Mouse (Mus musculus) natural killer cell, adult 2 months (primary cell): Measurements from ENCODE around the gene Ahnak.

Experiments used
- DNase-seq, 2 experiments: peaks; one replicate each; pipeline ENCODE4 v3.0.0; 2022; ENCODE audit warnings: low spot score in 2 of 2

Ahnak gene

GRCm38 (mm10) chr19:8989066-8989566, at the start of gene Ahnak:
Ahnak (plus strand) TSS chr19:8989284.
- DNase-seq: peak; percentile 68 to 79

- DNase-seq: no peak
Observed at GRCm38 (mm10) chr19:8940526-8941133, 48.5 kb upstream of the Ahnak start.

GRCm38 (mm10) chr19:8941136-8941514, 48.0 kb upstream of the Ahnak start:
- no peak for DNase-seq

- peak; percentile 95 to 96 for DNase-seq
Observed at GRCm38 (mm10) chr19:8941515-8942217, 47.4 kb upstream of the Ahnak start, which contains the start of gene Mta2. Mta2 (plus strand) TSS chr19:8941875.

- DNase-seq: no peak
Observed at GRCm38 (mm10) chr19:8942276-8942964, 46.7 kb upstream of the Ahnak start.

GRCm38 (mm10) chr19:8943047-8943446, 46.0 kb upstream of the Ahnak start:
- DNase-seq: no peak

GRCm38 (mm10) chr19:8944062-8944461, 45.0 kb upstream of the Ahnak start:
- no peak for DNase-seq

- peak; percentile 58 for DNase-seq
Observed at GRCm38 (mm10) chr19:8944750-8945149, 44.3 kb upstream of the Ahnak start.

GRCm38 (mm10) chr19:8945251-8945650, 43.8 kb upstream of the Ahnak start:
- DNase-seq: no peak

GRCm38 (mm10) chr19:8946929-8947328, 42.2 kb upstream of the Ahnak start:
- DNase-seq: no peak

- no peak for DNase-seq
Observed at GRCm38 (mm10) chr19:8950190-8950589, 38.9 kb upstream of the Ahnak start.

GRCm38 (mm10) chr19:8952241-8952640, 36.8 kb upstream of the Ahnak start:
- no peak for DNase-seq

- peak; percentile 89 to 93 for DNase-seq
Observed at GRCm38 (mm10) chr19:8953135-8954039, 35.7 kb upstream of the Ahnak start, which contains the start of gene Tut1. Tut1 (plus strand) TSS chr19:8953847.

GRCm38 (mm10) chr19:8954171-8954570, 34.9 kb upstream of the Ahnak start:
- no peak for DNase-seq

- DNase-seq: no peak
Observed at GRCm38 (mm10) chr19:8962256-8962655, 26.8 kb upstream of the Ahnak start.

- DNase-seq: no peak
Observed at GRCm38 (mm10) chr19:8965075-8965474, 24.0 kb upstream of the Ahnak start.

GRCm38 (mm10) chr19:8965771-8966170, 23.3 kb upstream of the Ahnak start:
- no peak for DNase-seq

GRCm38 (mm10) chr19:8966198-8966589, 22.9 kb upstream of the Ahnak start:
- no peak for DNase-seq

- DNase-seq: peak; percentile 98 to 99
Observed at GRCm38 (mm10) chr19:8966590-8967372, 22.3 kb upstream of the Ahnak start, which contains the start of gene Eef1g. Eef1g (plus strand) TSS chr19:8967041.

GRCm38 (mm10) chr19:8967373-8967743, 21.7 kb upstream of the Ahnak start:
- no peak for DNase-seq

GRCm38 (mm10) chr19:8967893-8968292, 21.2 kb upstream of the Ahnak start:
- no peak for DNase-seq
